Mouse (Mus musculus) left cerebral cortex, adult 2 months (tissue): ENCODE measurements around the gene Pigv. TPM values are rescaled to one million over a fixed set of nuclear protein-coding genes. Genes with fewer than 3 reads are reported as not detected.
A peak's percentile ranks its signal among the peaks of the same experiment; 100 is the strongest.

Experiments used
- DNase-seq, 2 experiments: peaks; one replicate each; pipeline ENCODE4 v3.0.0; 2021 to 2022; ENCODE audit warnings: low spot score in 2 of 2, mixed read lengths in 1 of 2; ENCODE audit errors: extremely low spot score in 1 of 2
- H3K27ac ChIP-seq: fragments of 200-600 bp; 2 replicates; pipeline ENCODE4 v1.8.1; 2022
- H3K4me3 ChIP-seq: fragments of 200-600 bp; 2 replicates; pipeline ENCODE4 v1.8.1; 2022
- CTCF ChIP-seq: fragments of 200-600 bp; IDR thresholded peaks from 2 replicates; pipeline ENCODE4 v1.8.1; 2022; ENCODE audit warnings: antibody characterized with exemption, mild to moderate bottlenecking, moderate library complexity
- intact Hi-C: fragments of 180-260 bp; cut with DNase I; formaldehyde crosslinking; loops from one replicate; pipeline ENCODE4 v1.15.1; 2025
- total RNA-seq, 2 experiments: library from RNA; stranded (reverse); gene quantifications; 2 replicates each; pipeline ENCODE4 v1.2.3; 2021

The Pigv gene
- total RNA-seq, 2 experiments from 2014 or later = 7.9 to 8.1 TPM

DNA sequence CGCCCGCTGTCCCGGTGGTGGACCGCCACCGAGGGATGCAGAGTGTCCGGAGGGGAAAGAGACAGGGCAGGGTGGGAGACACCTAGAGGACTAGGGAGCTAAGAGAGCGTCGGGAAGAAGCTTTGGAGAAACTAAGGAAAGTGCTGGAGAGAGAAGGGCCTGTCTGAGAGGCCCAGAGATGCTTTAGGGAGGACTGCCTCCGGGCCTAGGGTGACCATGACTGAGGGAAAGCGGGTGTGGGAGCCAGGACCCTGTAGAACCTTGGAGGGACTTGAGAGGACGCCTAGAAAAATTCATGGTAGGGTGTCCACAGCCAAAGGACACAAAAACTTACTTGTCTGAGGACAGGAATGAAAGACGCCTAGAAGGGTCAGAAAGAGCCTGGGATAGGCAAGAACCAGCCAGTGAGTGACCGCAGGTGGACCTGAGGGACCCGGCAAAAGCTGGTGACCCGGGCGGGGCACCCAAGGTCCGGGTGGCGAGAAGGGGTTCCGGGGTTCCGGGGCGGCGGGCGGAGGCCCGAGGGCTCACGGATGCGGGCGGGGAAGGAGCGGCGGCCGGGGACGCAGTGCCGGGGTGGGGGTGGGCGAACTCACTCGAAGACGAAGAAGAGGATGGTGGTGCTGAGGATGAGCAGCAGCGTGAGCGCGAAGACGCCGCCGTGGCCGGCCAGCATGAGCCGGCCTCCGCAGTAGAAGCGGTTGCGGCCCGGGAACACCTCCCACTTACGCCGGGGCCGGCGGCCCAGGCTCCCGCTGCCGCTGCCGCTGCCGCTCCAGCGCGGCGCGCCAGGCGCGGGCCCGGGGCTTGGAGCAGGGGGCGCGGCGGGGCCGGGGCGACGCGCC is 39.7 kb downstream of the Pigv start:
- peak overlapping the region; percentile 73 for H3K27ac ChIP-seq
- DNase-seq = peak; percentile 27 to 35
- intact Hi-C loops = no loop called here
- H3K4me3 ChIP-seq = peak overlapping the region; percentile 70
- TF ChIP-seq CTCF = no peak

DNA sequence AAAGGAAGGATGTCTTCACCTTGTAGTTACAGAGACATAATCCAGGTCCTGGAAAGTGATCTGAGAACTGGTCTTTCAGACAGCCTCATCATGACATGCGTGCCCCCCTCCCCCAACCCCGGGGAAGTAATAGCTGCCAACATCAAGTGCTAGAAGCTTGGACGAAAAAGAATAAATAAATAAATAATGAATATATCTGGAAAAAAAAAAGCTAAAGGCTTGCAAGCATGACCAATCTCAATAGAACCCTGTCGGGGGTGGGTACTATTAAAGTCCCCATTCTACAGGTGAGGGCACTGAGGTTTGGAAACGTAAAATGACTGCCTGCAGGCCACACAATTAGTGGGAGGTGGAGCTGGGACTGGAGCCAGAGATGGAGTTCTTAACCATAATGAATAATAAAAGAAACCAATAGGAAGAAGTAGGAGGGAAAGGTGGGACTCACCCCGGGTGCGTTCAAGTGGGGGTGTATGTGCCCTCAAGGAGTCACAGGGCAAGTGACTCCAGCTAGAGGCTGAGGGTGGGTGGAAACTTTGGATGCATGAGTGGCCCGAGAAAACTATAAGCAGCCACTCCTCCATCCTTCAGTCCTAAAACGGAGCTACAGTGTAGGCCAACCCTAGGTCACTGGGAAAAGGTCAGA is 40.6 kb downstream of the Pigv start:
- Histone ChIP-seq H3K4me3 (peak overlapping the region; percentile 70), H3K27ac (peak overlapping the region; percentile 15)
- intact Hi-C loops = no loop called here
- DNase-seq = no peak
- TF ChIP-seq CTCF = no peak

DNA sequence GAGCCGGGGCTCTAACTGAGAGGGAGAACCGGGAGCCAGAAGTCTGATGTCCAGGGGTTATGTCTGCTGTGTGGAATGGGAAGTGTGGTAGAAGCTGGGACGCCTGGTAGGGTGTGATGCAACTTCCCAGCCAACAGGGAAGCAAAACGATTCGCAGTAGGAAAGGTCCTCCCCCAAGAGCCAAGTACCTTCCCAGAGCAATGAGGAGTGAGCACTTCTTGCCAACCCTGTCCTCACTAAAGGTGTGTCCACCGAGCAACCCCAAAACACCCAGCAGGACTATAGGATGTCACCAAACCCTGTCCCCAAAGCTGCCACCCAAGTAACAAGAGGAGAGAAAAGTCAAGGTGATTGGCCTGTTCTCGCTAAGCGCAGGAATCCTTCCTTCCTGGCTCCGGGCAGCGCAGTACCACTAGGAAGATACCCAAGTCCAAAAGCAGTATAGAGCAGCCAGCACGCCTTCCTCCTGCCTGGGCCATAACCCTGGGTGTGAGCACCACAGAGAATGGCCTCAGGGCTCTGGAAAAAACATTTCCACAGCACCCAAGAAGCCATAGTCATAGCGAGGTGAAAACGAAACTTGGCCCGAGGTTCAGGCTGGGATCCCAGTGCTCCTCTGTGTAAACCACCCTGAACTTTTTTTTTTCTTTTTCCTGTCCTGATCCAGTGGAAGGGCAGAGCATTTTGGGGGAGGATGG is 41.2 kb downstream of the Pigv start:
- intact Hi-C loops = no loop called here
- no peak for DNase-seq
- no peak overlapping the region for H3K4me3 ChIP-seq

DNA sequence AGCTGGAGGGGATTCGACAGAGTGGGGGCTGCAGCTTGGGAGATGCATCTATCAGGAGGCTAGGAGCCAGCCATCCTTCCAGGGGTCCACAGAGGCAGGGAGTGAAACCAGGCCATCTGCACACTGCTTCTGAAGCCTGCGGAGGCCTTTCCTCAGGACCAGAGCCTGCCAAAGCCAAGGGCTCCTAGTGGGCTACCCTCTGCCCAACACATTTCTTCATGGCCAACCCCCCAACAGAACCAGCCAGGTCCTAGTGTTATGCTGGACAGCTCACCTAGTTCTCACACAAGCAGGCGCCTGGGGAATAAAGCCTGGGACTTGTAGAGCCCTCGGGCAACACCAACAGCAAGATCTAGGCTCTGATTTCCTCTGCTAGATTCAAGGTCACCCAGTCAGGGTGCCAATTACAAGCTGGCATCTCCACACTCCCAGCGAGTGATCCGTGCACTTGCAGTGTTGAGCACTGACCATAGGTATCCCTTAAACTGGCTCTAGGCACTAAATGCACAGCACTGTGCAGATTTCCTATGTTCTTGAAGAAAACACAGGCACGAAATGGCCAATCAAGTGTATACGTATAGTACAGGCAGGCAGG is 42.0 kb downstream of the Pigv start:
- TF ChIP-seq CTCF = no peak
- Histone ChIP-seq H3K27ac (no peak overlapping the region), H3K4me3 (no peak overlapping the region)
- intact Hi-C loops = no loop called here
- DNase-seq = no peak

More for the DNA sequence above, 41.2 kb downstream of the Pigv start:
- no peak overlapping the region for H3K27ac ChIP-seq
- no peak for TF ChIP-seq CTCF

DNA sequence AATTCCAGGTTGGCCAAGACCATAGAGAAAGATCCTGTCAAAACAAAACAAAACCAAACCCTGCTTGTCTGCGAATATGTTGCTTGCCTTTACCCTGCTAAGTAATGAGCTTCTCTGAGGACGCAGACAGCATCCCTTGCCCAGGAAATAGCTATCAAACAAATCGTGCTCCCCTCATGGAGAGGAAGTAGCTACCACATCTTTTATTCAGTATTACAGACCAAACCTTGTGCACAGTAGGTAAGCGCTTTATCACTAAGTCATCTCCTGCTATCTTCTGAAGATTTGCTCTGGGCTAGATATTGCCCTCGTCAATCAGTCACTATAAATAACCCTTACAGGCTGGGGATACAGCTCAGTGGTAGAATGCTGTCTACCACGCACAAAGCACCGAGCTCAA is 43.3 kb downstream of the Pigv start:
- Histone ChIP-seq H3K27ac (no peak overlapping the region), H3K4me3 (no peak overlapping the region)
- TF ChIP-seq CTCF = no peak
- intact Hi-C loops = no loop called here
- no peak for DNase-seq

DNA sequence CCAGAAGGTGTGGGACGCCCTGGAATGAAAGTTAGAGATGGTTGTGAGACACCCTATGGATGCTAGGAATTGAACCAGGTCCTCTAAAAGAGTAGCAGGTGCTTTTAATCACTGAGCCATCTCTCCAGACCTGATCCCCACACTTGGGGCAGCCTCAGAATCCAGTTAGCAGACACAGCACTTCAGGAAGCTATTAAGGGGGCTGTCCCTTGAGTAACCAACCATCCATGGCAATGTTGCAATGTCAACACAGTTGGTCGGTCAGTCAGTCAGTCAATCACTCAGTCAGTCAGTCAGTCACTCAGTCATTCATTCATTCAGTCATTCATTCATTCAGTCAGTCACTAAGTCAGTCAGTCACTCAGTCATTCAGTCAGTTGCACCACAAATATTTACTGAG is 43.9 kb downstream of the Pigv start:
- DNase-seq = no peak
- intact Hi-C loops = no loop called here
- H3K4me3 ChIP-seq = no peak overlapping the region
- no peak overlapping the region for H3K27ac ChIP-seq
- TF ChIP-seq CTCF = no peak

DNA sequence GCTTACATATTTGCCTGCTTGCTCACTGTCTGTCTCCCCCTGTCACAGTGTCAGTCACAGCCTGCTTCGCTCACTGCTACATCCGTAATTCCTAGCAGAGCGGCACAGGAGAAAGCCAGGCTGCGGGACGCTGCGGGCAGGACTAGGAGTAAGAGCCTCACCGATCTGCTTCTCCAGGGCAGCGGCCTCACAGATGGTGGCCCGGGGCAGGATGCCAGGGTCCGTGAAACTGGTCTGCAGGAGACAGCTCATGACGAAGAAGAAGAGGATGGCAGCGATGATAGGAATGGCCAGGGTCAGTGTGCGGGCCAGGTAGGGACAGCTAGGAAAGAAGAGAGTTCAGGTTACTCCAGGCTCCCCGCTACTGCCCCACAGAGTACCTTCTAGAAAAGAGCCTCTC is 45.4 kb downstream of the Pigv start:
- DNase-seq = no peak
- no peak overlapping the region for H3K4me3 ChIP-seq

DNA sequence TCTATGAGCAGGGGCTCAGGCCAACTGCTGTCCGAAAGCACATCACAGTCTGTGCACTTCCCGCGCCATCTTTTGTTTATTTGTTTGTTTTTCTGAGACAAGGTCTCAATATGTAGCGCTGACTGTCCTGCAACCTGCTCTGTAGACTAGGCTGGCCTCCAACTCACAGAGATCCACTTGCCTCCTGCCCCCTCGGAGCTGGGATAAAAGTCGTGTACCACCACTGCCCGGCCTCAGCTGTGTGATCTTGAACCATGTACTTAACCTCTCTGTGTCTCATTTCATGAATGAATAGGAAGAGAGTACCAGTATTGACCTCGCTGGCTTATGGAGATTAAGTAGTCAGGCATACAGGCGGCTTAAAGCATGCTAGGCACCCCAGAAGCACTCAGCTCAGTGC is 45.8 kb downstream of the Pigv start:
- no peak overlapping the region for H3K4me3 ChIP-seq
- H3K27ac ChIP-seq = peak overlapping the region; percentile 66; the same call in 1 of the 2 replicates
- DNase-seq = no peak
- no peak for TF ChIP-seq CTCF
- intact Hi-C loops = no loop called here

More for the DNA sequence above, 45.4 kb downstream of the Pigv start:
- TF ChIP-seq CTCF = no peak
- no peak overlapping the region for H3K27ac ChIP-seq
- intact Hi-C loops = no loop called here

DNA sequence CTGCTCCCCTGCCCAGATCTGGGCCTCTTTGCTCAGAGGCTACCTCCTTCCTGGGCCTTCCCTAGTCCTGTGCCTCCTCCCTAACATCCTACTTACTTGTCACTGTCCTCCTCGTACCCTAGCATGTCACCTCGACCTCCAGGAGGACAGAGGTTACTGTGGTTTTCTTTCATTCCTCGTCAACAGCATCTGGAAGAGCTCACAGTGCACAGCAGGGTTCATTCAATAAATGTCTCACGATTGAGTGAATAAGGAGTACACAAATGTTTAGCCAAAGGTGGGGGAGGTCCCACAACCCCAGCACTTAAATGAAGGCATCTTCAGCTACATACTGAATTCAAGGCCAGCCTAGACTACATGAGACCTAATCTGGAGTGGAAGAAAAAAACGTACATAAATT is 46.2 kb downstream of the Pigv start:
- no peak for TF ChIP-seq CTCF
- intact Hi-C loops = no loop called here
- Histone ChIP-seq H3K27ac (peak overlapping the region; percentile 66), H3K4me3 (no peak overlapping the region)
- no peak for DNase-seq

DNA sequence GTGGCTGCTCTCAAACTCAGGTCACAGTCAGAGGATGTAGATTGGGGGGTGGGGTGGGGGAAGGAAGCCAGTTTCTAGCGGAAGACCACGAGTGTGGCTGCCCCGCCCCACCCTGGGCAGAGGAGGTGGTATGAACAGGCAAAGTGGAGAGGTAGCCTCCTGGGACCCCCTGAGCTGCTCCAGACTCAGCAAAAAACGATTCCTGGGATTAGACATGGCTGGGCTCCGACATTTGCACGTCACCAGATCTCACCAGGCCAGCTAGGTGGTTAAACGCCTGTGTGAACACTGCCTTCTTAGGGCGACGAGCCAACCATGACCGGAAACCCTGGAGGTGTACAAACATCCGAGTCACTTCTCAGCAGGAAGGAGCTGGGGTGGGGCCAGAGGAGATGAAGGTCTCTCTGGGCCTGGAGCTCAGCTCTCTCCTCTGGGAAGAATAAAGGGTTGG is 46.8 kb downstream of the Pigv start:
- TF ChIP-seq CTCF = no peak
- intact Hi-C loops = no loop called here
- Histone ChIP-seq H3K27ac (peak overlapping the region; percentile 66), H3K4me3 (no peak overlapping the region)
- no peak for DNase-seq

DNA sequence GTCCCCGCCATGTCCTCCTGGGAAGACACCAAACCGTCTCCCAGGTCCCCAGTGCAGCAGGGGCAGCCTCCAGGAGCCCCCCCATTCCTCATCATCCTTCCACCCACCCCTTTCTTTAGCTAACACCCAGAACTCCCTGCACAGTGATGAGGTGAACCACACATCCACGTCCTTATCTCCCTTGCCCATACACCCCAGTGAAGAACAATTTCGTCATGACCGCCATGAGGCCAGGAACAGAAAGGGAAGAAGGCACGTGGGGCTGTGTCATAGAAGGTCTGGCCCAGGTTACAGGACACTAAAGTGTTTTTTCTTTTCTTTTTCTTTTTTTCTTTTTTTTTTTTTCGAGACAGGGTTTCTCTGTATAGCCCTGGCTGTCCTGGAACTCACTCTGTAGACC is 47.6 kb downstream of the Pigv start:
- TF ChIP-seq CTCF = no peak
- intact Hi-C loops = no loop called here
- Histone ChIP-seq H3K27ac (no peak overlapping the region), H3K4me3 (no peak overlapping the region)
- DNase-seq = no peak
